Mouse (Mus musculus) gastrocnemius, adult 8-10 months (tissue): ENCODE results near the gene B430306N03Rik. TPM values are rescaled to one million over a fixed set of nuclear protein-coding genes. Genes with fewer than 3 reads are reported as not detected.
"Not testable (repeated sequence)": the region's sequence is repeated elsewhere in the genome, so short reads cannot be mapped to it uniquely, and the experiment has no call there.

Source experiments
- DNase-seq, 2 experiments: peaks; one replicate each; pipeline ENCODE4 v3.0.0; 2022; ENCODE audit warnings: low spot score in 2 of 2
- total RNA-seq, 4 experiments: library from RNA; stranded (reverse); gene quantifications; 2 replicates each; pipeline ENCODE4 v1.2.4; 2022

B430306N03Rik gene
- total RNA-seq, 4 experiments from 2014 or later = not detected

- no peak for DNase-seq
Observed at GRCm38 (mm10) chr17:48301792-48302191, 14.1 kb upstream of the B430306N03Rik start.

DNA sequence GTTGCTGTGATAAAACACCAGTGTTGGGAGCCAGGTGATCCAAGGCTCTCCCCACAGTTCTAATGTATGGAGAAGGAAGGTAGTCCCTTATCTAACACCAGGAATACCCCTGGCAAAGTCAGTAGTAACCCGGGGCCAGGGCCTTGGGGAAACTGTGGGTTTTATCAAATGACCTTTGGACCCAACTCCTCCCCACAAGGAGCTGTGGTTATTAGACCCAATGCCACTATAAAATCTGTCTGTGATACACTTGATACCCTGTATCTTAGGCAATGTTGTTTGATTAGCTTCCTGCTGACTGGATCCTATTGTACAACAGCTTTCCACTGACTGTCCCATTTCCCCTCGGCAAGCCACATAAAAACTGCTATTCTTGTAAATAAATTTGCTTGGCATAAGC, 3.8 kb upstream of the B430306N03Rik start:
- no peak for DNase-seq

GRCm38 (mm10) chr17:48318686-48319085, 2.7 kb downstream of the B430306N03Rik start:
- DNase-seq = no peak

GRCm38 (mm10) chr17:48321279-48321678, 5.3 kb downstream of the B430306N03Rik start:
- DNase-seq = no peak

DNA sequence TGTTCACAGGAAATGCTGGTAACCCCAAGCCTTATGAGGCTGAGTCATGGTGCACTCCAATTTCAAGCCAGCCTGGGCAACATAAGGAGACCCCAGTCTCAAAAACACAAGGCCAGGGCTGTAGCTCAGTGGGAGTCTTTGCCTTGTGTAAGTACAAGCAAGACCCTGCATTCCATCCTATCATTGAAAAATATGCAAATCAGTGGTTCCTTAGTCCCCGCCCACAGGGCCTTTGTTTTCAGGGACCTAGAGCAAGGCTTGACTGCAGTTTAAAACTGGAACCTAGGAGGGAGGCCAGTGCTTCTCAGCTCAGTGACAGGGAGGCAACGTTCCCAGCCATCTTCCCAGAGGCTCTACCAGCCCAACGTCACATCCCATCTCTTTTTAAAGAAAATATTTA, 7.3 kb downstream of the B430306N03Rik start:
- DNase-seq = no peak

GRCm38 (mm10) chr17:48324258-48324657, 8.3 kb downstream of the B430306N03Rik start:
- no peak for DNase-seq

DNA sequence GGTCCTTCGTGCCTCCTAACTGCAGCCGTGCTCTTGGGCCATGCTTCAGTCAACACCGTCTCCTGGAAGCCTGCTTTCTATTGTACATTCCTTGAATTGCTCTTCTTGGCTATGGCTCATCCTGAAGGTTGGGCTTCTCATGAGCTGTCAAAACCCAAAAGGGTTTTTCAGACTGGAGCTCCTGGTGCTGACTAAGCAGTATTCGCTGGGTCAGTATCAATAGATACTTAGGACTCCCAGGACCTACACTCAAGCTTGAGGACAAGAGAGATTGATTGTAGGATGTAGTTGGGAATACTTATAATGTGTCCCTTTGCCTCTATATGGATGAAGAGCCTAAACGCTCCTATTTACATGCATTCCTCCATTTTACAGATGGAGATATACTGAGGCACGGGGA, 9.2 kb downstream of the B430306N03Rik start:
- no peak for DNase-seq

- no peak for DNase-seq
Observed at GRCm38 (mm10) chr17:48325638-48326037, 9.7 kb downstream of the B430306N03Rik start.

DNA sequence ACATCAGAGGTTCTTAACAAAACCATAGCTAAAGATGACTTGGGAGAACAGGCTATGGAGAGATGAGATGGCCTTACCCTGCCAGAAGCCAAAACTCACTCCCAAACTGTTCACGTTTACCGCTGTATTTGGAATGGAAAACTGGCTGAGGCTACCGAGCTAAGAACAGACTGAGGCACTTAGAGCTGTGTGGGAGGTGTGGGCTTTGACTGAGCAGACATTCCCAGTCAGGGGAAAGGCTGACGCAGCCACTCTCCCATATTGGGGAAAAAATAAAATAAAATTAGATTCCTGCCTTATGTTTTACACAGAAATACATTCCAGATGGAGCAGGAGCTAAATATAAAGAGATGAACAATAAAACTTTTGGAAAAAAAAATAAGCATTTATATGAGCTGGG, 10.7 kb downstream of the B430306N03Rik start:
- no peak for DNase-seq

GRCm38 (mm10) chr17:48332524-48332923, 16.6 kb downstream of the B430306N03Rik start:
- DNase-seq = no peak

GRCm38 (mm10) chr17:48334186-48334585, 18.2 kb downstream of the B430306N03Rik start:
- no peak for DNase-seq

GRCm38 (mm10) chr17:48336857-48337256, 20.9 kb downstream of the B430306N03Rik start:
- peak; percentile 36 to 49 for DNase-seq

DNA sequence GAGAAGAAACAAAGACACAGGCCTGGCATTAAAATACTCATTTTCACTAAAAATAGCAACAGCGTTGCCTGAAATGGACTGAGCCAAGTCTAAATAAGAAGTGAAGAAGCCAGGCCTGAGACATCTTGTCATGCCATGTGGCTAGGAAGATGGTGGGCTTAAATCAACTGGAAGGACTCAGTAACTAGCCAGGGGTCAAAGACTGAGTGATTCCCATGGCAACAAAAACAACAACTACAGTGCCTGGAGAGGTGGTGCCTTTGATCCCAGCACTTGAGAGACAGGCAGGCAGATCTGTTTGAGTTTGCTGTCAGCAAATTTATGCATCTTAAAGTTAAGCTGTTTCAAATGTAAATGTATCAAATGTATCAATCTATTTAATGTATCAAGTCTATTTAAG, 24.3 kb downstream of the B430306N03Rik start:
- DNase-seq = no peak

DNA sequence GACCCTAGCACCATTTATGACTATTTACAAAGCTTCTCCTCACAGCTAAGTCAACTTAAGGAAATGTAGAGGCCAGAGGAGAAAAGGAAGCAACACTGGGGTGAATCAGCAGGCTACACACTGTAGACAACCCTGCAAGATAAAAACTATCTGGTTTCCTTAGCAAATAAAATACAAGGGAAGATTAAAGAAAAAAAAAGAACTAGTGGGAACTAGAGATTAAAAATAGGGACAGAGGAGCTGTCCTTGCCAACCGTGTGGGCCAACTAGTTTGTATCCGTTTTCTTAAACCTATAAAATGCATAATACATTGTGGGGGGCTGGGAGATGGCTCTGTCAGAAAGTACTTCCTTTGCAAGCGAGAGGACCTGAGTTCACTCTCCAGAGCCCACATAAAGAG, 26.0 kb downstream of the B430306N03Rik start:
- no peak for DNase-seq

- DNase-seq = no peak
Observed at GRCm38 (mm10) chr17:48343065-48343464, 27.1 kb downstream of the B430306N03Rik start.

GRCm38 (mm10) chr17:48345824-48346223, 29.9 kb downstream of the B430306N03Rik start:
- no peak for DNase-seq

DNA sequence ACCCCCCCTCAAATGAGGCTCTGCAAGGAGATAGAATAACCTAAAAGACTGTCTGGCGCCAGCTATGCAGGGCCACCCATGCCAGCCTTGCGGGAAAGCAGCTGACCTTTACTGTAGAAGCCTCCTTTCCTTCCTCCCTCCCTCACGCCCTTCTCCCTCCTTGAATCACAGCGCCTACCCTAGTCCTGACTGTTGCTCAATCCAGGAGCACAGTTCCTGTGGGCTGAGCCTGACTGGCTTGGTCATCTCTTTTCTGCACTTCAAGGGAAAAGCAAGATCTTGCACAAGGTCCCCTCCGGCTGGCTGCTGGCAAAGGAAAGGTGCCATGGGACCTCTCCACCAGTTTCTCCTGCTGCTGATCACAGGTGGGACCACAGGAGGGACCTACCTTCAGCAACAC, 30.3 kb downstream of the B430306N03Rik start, which contains the start of gene Trem2:
Gene Trem2, plus strand, starts transcription at position 171 of the 400 bp plus-strand sequence.
- no peak for DNase-seq

DNA sequence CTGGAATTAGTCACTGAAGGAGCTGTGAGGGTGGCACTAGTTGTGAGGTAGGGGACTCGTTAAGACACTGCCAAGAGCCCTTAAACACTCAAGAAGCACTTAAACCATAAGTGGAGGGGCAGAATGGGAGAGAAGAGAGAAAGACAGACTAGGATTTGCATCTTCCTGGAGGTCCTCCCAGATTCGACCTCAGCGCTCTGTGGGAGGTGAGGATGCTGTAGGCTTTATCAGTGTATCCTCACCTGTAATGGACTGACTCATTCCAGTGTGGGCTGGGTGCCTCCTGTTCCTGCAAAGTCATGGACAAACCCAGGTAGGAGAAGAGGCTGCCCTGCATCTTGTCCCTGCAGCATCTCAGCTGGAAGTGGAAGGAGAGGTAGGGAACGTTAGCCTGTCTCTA, 30.9 kb downstream of the B430306N03Rik start:
- no peak for DNase-seq

- DNase-seq = no peak
Observed at GRCm38 (mm10) chr17:48347287-48347686, 31.3 kb downstream of the B430306N03Rik start.

- DNase-seq = no peak
Observed at GRCm38 (mm10) chr17:48350681-48351193, 34.8 kb downstream of the B430306N03Rik start.

DNA sequence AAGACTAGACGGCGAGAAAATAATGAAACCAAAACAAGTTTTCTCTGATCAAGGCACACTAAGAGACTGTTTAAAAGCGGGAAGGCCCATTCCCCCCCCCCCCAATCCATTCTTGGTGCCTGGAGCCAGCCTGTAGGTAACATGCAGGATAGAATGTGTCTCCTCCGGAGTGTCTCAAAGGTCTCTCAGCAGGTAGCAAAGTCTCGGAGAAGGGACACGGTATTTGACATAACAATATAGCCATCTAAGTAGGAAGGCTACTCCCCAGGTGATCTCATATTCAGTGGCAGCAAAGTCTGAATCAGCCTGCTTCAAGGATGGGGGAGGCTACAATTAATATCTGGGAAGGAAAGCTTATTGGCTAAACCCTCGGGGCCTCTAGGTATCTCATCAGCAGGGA, 37.0 kb downstream of the B430306N03Rik start:
- DNase-seq = not testable (repeated sequence)

DNA sequence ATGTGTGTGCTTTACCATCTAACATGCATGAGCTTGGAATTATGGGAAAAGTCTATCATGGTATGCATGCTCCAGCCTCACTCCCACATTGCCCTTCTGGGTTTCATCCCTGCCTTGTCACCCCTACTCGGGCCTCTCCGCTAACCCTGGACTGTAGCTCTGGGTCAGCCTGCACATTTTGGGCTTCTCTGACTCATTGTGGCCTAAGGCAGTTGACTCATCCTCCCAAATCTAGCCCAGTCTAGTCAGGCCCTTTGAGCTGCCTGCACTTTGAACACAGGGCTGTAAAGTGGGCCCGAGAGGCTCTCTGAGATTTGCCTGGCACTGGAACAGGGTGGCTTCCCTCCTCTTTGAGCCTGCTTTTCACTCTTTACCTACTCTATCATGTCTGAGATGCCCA, 39.9 kb downstream of the B430306N03Rik start:
- no peak for DNase-seq

DNA sequence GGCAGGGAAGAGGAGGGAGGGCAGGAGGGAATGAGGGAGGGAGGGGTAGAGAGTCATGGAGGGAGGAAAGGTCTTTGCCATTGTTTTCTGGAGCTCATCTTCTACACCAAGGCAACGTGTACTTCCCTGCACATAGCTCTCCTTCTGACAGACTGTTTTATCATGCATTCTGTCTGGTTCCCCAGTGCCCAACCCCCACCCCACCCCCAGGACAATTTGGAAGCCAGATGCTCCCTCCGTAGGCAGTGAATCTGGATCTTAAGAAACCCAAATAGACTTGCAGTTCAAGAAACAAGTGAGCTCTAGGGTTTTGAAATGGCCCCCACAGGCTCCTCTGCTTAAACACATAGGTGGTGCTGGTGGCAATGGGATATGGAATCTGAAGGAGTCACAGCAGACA, 42.0 kb downstream of the B430306N03Rik start:
- no peak for DNase-seq

DNA sequence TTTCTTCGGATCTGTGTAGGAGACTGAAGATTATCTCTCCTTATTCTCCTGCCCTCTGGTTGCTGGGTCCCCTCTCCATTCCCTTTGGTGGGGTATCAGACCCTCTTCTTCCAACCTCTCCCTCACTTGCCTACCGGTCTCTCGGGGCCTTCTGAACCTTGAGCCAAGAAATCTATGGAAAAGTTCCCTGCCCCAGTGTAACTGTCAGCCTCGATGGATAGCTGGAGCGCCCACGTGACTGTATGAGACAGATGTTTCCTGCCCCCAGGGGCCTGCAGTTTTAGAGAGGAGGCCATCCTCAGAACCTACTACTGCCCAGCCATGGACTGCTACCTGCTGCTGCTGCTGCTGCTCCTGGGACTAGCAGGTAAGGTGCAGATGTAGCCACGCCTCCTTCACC, 43.7 kb downstream of the B430306N03Rik start, which contains the start of gene Treml1:
Gene Treml1, plus strand, starts transcription at position 301 of the 400 bp plus-strand sequence.
- DNase-seq = no peak
